9 mouse cellular contexts compared by ENCODE assay signal in the genomic region with DNA sequence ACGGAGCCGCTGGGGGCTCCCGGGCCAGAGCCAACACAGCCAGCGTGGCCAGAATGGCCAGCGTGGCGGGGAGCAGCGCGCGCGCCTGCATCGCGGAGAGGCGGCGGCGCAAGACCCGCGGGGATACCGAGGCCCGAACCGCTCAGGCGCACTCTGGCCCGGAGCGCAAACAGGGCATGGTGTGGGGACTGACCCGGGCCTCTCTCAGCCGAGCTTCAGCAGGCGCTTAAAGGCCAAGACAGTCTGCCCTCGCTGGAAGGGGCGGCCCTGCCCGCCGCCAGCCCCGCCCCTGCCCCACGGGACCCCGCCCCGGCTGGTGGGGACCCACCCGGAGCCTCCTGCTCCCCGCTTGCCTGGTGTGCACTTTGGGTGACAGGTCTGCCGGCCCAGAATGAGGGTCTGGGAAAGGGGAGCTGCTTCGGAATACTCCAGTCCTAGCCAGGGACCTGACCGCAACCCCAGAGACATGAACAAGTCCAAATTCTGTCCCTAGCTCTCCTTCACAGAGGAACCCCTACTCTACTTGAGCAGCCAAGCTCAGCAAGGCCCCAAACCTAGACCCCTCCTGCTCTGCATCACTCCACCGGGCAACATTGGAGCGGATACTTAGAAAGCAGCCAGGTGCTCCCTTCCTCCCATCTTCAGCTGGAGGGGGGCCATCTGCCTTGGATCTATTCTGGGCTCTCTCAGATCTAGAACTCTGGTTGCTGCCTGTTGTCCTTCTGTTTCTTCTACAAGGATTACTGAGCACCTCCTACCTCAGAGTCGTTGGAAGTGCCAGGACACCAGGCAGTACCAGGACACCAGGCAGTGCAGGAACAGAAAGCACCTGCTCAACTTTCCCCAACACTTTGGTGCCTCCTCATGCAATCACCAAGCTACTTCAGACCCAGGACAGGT. TPM values are rescaled to one million over a fixed set of nuclear protein-coding genes. Genes with fewer than 3 reads are reported as not detected.
DNase-seq lines count a peak whose midpoint lies in the region; ATAC-seq and TF ChIP-seq lines count a peak whose summit lies in the region.
"Had no signal": no experiment of that assay in that cellular context is flagged by ENCODE, and none has a peak within 500 bp of the region (broad histone marks: within the 10 kb centered on the region; RNA-seq: fewer than 3 reads in every experiment).

A gene (minus strand): TSS at position 527 of the 900 bp plus-strand sequence.

- no peaks in the 10 kb centered on the region for H3K4me1 ChIP-seq in thymus, adult 2 months (replicated peaks; ENCODE audit: control insufficient read depth, insufficient read depth, low read length)
- H3K4me1 ChIP-seq in forebrain, embryonic 14.5 days (ENCODE audit: control insufficient read depth, insufficient read depth, low read length), result no peaks in the 10 kb centered on the region
- no peaks in the 10 kb centered on the region for H3K4me1 ChIP-seq in liver, embryonic 13.5 days (replicated peaks)
- H3K4me1 ChIP-seq in neural tube, embryonic 15.5 days, result peaks cover 8% of the 10 kb centered on the region

- H3K4me3 ChIP-seq in thymus, adult 2 months (ENCODE audit: control insufficient read depth, insufficient read depth, low read length), result no peak within 1 kb of the TSS
- peak within 1 kb of the TSS; percentile 26 for H3K4me3 ChIP-seq in forebrain, embryonic 14.5 days (ENCODE audit: low read depth, low read length)
- H3K4me3 ChIP-seq in liver, embryonic 13.5 days (replicated peaks), result peak within 1 kb of the TSS; percentile 33
- H3K4me3 ChIP-seq in neural tube, embryonic 15.5 days (replicated peaks), result peak within 1 kb of the TSS; percentile 42

- peak within 1 kb of the TSS; percentile 49 for H3K4me2 ChIP-seq in forebrain, embryonic 14.5 days (ENCODE audit: low read length)
- H3K4me2 ChIP-seq in liver, embryonic 13.5 days, result peak within 1 kb of the TSS; percentile 50
- H3K4me2 ChIP-seq in neural tube, embryonic 15.5 days, result peak within 1 kb of the TSS; percentile 73

- H3K36me3 ChIP-seq in thymus, adult 2 months (ENCODE audit: control insufficient read depth, insufficient read depth, low read length), result no peaks in the 10 kb centered on the region
- no peaks in the 10 kb centered on the region for H3K36me3 ChIP-seq in forebrain, embryonic 14.5 days (ENCODE audit: control insufficient read depth, insufficient read depth, low read length)
- H3K36me3 ChIP-seq in liver, embryonic 13.5 days, result no peaks in the 10 kb centered on the region
- H3K36me3 ChIP-seq in neural tube, embryonic 15.5 days, result no peaks in the 10 kb centered on the region

- ATAC-seq in forebrain, embryonic 14.5 days, result no peak
- no peak for ATAC-seq in liver, embryonic 13.5 days (ENCODE audit: low read depth)
- ATAC-seq in neural tube, embryonic 15.5 days (ENCODE audit: low FRiP score), result no peak

- no peaks in the 10 kb centered on the region for H3K9me3 ChIP-seq in forebrain, embryonic 14.5 days (replicated peaks; ENCODE audit: control insufficient read depth, low read length)
- H3K9me3 ChIP-seq in liver, embryonic 13.5 days (replicated peaks), result no peaks in the 10 kb centered on the region
- H3K9me3 ChIP-seq in neural tube, embryonic 15.5 days (replicated peaks), result no peaks in the 10 kb centered on the region

- TF ChIP-seq POLR2A in thymus, adult 2 months (IDR thresholded peaks at IDR 0.05; ENCODE audit: control insufficient read depth, extremely low read depth, insufficient read depth, low read length, poor library complexity), result no peak

- intact Hi-C loops in heart, postnatal 25 days (cut with DNase I), result loop anchor here (2.0 kb wide), 1 partner anchor 83 kb away; no protein-coding TSS in a partner anchor

- TF ChIP-seq CTCF in thymus, adult 2 months (IDR thresholded peaks at IDR 0.05; ENCODE audit: borderline replicate concordance, control insufficient read depth, extremely low read depth, insufficient read depth, low read length, poor library complexity), result no peak

- no peak for DNase-seq in thymus, adult 2 months
- DNase-seq in thymus, postnatal 36 days, result no peak
- no peak for DNase-seq in forebrain, embryonic 14.5 days (ENCODE audit: low spot score)
- DNase-seq in heart, postnatal 25 days (ENCODE audit: low spot score), result peak; percentile 48
- DNase-seq in liver, embryonic 13.5 days, result no peak
- no peak for DNase-seq in cerebellum, adult 11 months
- no peak for DNase-seq in frontal cortex, postnatal 10 days (ENCODE audit: low spot score in 2 of 2)

- peaks cover 2% of the 10 kb centered on the region; the same call in 1 of the 2 replicates for H3K27me3 ChIP-seq in thymus, adult 2 months (ENCODE audit: control insufficient read depth, insufficient read depth, low read length)
- peaks cover 30% of the 10 kb centered on the region for H3K27me3 ChIP-seq in forebrain, embryonic 14.5 days (replicated peaks; ENCODE audit: control insufficient read depth, insufficient read depth, low read length)
- peaks cover 44% of the 10 kb centered on the region for H3K27me3 ChIP-seq in liver, embryonic 13.5 days
- H3K27me3 ChIP-seq in neural tube, embryonic 15.5 days (replicated peaks), result peaks cover 49% of the 10 kb centered on the region

- H3K27ac ChIP-seq in thymus, adult 2 months (ENCODE audit: control insufficient read depth, insufficient read depth, low read length), result no peak within 1 kb of the TSS
- H3K27ac ChIP-seq in forebrain, embryonic 14.5 days (ENCODE audit: low read depth, low read length), result no peak within 1 kb of the TSS
- no peak within 1 kb of the TSS for H3K27ac ChIP-seq in liver, embryonic 13.5 days
- no peak within 1 kb of the TSS for H3K27ac ChIP-seq in neural tube, embryonic 15.5 days (replicated peaks)

- H3K9ac ChIP-seq in forebrain, embryonic 14.5 days (ENCODE audit: low read length), result peak within 1 kb of the TSS; percentile 37
- H3K9ac ChIP-seq in liver, embryonic 13.5 days, result no peak within 1 kb of the TSS
- peak within 1 kb of the TSS; percentile 47 for H3K9ac ChIP-seq in neural tube, embryonic 15.5 days (replicated peaks)

- 14% methylated on average over 42 of the region's 42 CpGs for WGBS in thymus, adult 2 months
- 7% methylated on average over 42 of the region's 42 CpGs for WGBS in forebrain, embryonic 14.5 days
- WGBS in liver, embryonic 13.5 days (ENCODE audit: insufficient replicate concordance), result 10% methylated on average over 41 of the region's 42 CpGs
- 8% methylated on average over 39 of the region's 42 CpGs for WGBS in neural tube, embryonic 15.5 days

RNA-seq across cellular contexts. Expression of the gene that starts here (rescaled TPM):
- polyA plus RNA-seq in thymus, adult 2 months (2012; rRNA removed), result 24.1 and 37.3 TPM in 2 replicates
- 7.8 and 10.0 TPM in 2 replicates for polyA plus RNA-seq in forebrain, embryonic 14.5 days (2014; fragmentation: Nextera tagmentation; extraction: Ambion mirVana)
- 100 to 1,000 TPM; 116 to 131 TPM for total RNA-seq in heart, postnatal 25 days (2021)
- polyA plus RNA-seq in liver, embryonic 13.5 days (2015; fragmentation: Nextera tagmentation; extraction: Ambion mirVana), result 1.0 and 1.3 TPM in 2 replicates
- 21.3 and 23.9 TPM in 2 replicates for polyA plus RNA-seq in neural tube, embryonic 15.5 days (2015; fragmentation: Nextera tagmentation; extraction: Ambion mirVana)
- total RNA-seq: neutrophil, adult 5-6 weeks had no signal
